Mouse (Mus musculus): Measurements from ENCODE around the gene Rtkn.

Gene Rtkn

GRCm38 (mm10) chr6:83134951-83135513, at the start of gene Rtkn:
TSS of gene Rtkn (plus strand) at chr6:83135463.
- peak; percentile 64 to 80 for DNase-seq

- DNase-seq, result no peak
Observed at GRCm38 (mm10) chr6:83086121-83087035, 48.9 kb upstream of the Rtkn start, which contains the start of gene Lbx2. TSS of gene Lbx2 (plus strand) at chr6:83086367.

- peak in 1 of 2 experiments; percentile 34 for DNase-seq
Observed at GRCm38 (mm10) chr6:83087205-83087925, 47.9 kb upstream of the Rtkn start.

GRCm38 (mm10) chr6:83087926-83088260, 47.4 kb upstream of the Rtkn start:
- DNase-seq, result no peak

GRCm38 (mm10) chr6:83092416-83093127, 42.7 kb upstream of the Rtkn start:
- DNase-seq, result no peak

- no peak for DNase-seq
Observed at GRCm38 (mm10) chr6:83095968-83096367, 39.3 kb upstream of the Rtkn start.

- DNase-seq, result peak; percentile 77 to 85
Observed at GRCm38 (mm10) chr6:83098411-83098810, 36.9 kb upstream of the Rtkn start.

- DNase-seq, result peak; percentile 94 to 95
Observed at GRCm38 (mm10) chr6:83101316-83101687, 34.0 kb upstream of the Rtkn start, which contains the start of the genes Ccdc142 and Gm42688. TSS of gene Ccdc142 (plus strand) at chr6:83101601. TSS of gene Gm42688 (plus strand) at chr6:83101617.

GRCm38 (mm10) chr6:83101688-83102556, 33.3 kb upstream of the Rtkn start:
- peak in 1 of 2 experiments; percentile 64 for DNase-seq

GRCm38 (mm10) chr6:83103130-83103650, 32.1 kb upstream of the Rtkn start:
- no peak for DNase-seq

GRCm38 (mm10) chr6:83104158-83104557, 31.1 kb upstream of the Rtkn start:
- no peak for DNase-seq

GRCm38 (mm10) chr6:83107566-83108400, 27.5 kb upstream of the Rtkn start:
- DNase-seq, result peak; percentile 74 to 82

- DNase-seq, result peak; percentile 79 to 84
Observed at GRCm38 (mm10) chr6:83108762-83109668, 26.2 kb upstream of the Rtkn start, which contains the start of gene Mrpl53. TSS of gene Mrpl53 (plus strand) at chr6:83109040.

- no peak for DNase-seq
Observed at GRCm38 (mm10) chr6:83111510-83112136, 23.6 kb upstream of the Rtkn start.

- peak; percentile 90 to 94 for DNase-seq
Observed at GRCm38 (mm10) chr6:83115011-83115671, 20.1 kb upstream of the Rtkn start, which contains the start of gene Mogs. TSS of gene Mogs (plus strand) at chr6:83115496.

- no peak for DNase-seq
Observed at GRCm38 (mm10) chr6:83115682-83116372, 19.4 kb upstream of the Rtkn start.

- DNase-seq, result no peak
Observed at GRCm38 (mm10) chr6:83116373-83117164, 18.7 kb upstream of the Rtkn start.
